Mouse (Mus musculus) lung, postnatal 10 days (tissue): Measurements from ENCODE around the gene Slc9a9.

Source experiments
- DNase-seq: peaks from one replicate; pipeline ENCODE4 v3.0.0; 2021

The Slc9a9 gene

GRCm38 (mm10) chr9:94685640-94686039 is 15.9 kb downstream of the Slc9a9 start:
- DNase-seq = no peak

- no peak for DNase-seq
Observed at GRCm38 (mm10) chr9:94686380-94686779, 16.7 kb downstream of the Slc9a9 start.

- no peak for DNase-seq
Observed at GRCm38 (mm10) chr9:94687203-94687859, 17.6 kb downstream of the Slc9a9 start.

GRCm38 (mm10) chr9:94691311-94692087 is 21.8 kb downstream of the Slc9a9 start:
- no peak for DNase-seq

GRCm38 (mm10) chr9:94692122-94692521 is 22.4 kb downstream of the Slc9a9 start:
- DNase-seq = no peak

GRCm38 (mm10) chr9:94694243-94694642 is 24.5 kb downstream of the Slc9a9 start:
- DNase-seq = no peak

GRCm38 (mm10) chr9:94694983-94695382 is 25.3 kb downstream of the Slc9a9 start:
- no peak for DNase-seq

- peak; percentile 32 for DNase-seq
Observed at GRCm38 (mm10) chr9:94696539-94697079, 26.9 kb downstream of the Slc9a9 start.

- DNase-seq = no peak
Observed at GRCm38 (mm10) chr9:94698175-94698574, 28.5 kb downstream of the Slc9a9 start.

- DNase-seq = peak; percentile 37
Observed at GRCm38 (mm10) chr9:94700549-94700948, 30.8 kb downstream of the Slc9a9 start.

GRCm38 (mm10) chr9:94701193-94701869 is 31.6 kb downstream of the Slc9a9 start:
- DNase-seq = no peak

- no peak for DNase-seq
Observed at GRCm38 (mm10) chr9:94701965-94702634, 32.4 kb downstream of the Slc9a9 start.

- DNase-seq = no peak
Observed at GRCm38 (mm10) chr9:94704986-94705757, 35.5 kb downstream of the Slc9a9 start.

- DNase-seq = no peak
Observed at GRCm38 (mm10) chr9:94705758-94706026, 36.0 kb downstream of the Slc9a9 start.

GRCm38 (mm10) chr9:94712084-94712483 is 42.4 kb downstream of the Slc9a9 start:
- DNase-seq = no peak

GRCm38 (mm10) chr9:94716695-94717094 is 47.0 kb downstream of the Slc9a9 start:
- no peak for DNase-seq

GRCm38 (mm10) chr9:94723631-94724030 is 53.9 kb downstream of the Slc9a9 start:
- no peak for DNase-seq

GRCm38 (mm10) chr9:94725121-94725520 is 55.4 kb downstream of the Slc9a9 start:
- DNase-seq = no peak

- peak; percentile 22 for DNase-seq
Observed at GRCm38 (mm10) chr9:94727457-94727856, 57.7 kb downstream of the Slc9a9 start.

GRCm38 (mm10) chr9:94730396-94730795 is 60.7 kb downstream of the Slc9a9 start:
- no peak for DNase-seq

- no peak for DNase-seq
Observed at GRCm38 (mm10) chr9:94732136-94732535, 62.4 kb downstream of the Slc9a9 start.

- DNase-seq = no peak
Observed at GRCm38 (mm10) chr9:94732599-94733287, 63.0 kb downstream of the Slc9a9 start.
